10 mouse cellular contexts compared by ENCODE assay signal in the genomic region with DNA sequence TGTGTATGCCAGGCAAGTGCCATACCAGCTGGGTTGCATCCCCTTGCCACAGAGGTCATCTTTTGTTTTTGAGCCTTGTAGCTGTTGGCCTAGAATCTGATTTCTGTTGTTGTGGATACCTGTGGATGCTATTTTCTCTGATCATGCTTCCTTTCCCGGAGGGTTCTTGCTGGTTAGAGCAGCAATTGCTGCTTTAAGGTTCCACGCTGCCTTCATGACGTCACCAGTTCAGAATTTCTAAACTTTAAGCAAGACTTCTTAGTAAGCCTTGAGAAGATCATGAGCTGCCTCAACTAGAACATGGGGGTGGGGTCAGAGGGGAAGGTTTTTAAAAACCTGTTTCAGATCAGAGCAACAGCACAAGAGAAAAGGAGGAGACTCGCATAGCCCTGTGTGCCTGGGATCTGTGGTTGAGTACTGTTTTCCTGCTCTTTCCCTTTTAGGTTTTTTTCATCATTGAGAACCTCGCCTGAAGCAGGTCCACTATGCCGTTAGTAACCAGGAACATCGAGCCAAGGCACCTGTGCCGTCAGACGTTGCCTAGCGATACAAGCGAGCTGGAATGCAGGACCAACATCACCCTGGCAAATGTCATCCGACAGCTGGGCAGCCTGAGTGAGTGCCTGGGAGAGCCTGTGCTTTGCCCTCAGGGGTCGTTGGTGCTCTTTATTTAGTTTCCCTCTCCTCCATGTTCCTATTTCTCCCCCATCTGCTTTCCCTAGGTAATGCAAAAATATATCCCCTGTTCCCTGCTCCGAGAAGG. TPM values are rescaled to one million over a fixed set of nuclear protein-coding genes. Genes with fewer than 3 reads are reported as not detected.
A peak's percentile ranks its signal among the peaks of the same experiment; 100 is the strongest.
DNase-seq lines count a peak whose midpoint lies in the region; ATAC-seq and TF ChIP-seq lines count a peak whose summit lies in the region.
"Had no signal": no experiment of that assay in that cellular context is flagged by ENCODE, and none has a peak within 500 bp of the region (broad histone marks: within the 10 kb centered on the region; RNA-seq: fewer than 3 reads in every experiment).

No protein-coding gene starts in this region.

- peak overlapping the region; percentile 26; the same call in 1 of the 2 replicates for H3K4me2 ChIP-seq in neural tube, embryonic 12.5 days (replicated peaks)
- H3K4me2 ChIP-seq in hindbrain, postnatal 0 days (ENCODE audit: low read depth, low read length) = peak overlapping the region; percentile 22
- H3K4me2 ChIP-seq: embryonic facial prominence, embryonic 13.5 days had no signal

- peak; percentile 38 to 55 for DNase-seq in cerebellum, postnatal 25 days
- no peak for DNase-seq in neural tube, embryonic 10.5 days (ENCODE audit: extremely low spot score, low spot score)
- peak; percentile 68 for DNase-seq in hindbrain, postnatal 0 days (ENCODE audit: low spot score)
- DNase-seq in naive thymus-derived CD4-positive, alpha-beta T cell, adult 2 months (ENCODE audit: low read depth) = peak; percentile 66
- no peak for DNase-seq in spleen, postnatal 10 days (ENCODE audit: low spot score in 2 of 2)
- DNase-seq in spleen, adult 12 weeks (ENCODE audit: low spot score) = no peak

- H3K4me1 ChIP-seq in neural tube, embryonic 12.5 days = peaks cover 15% of the 10 kb centered on the region
- H3K4me1 ChIP-seq in hindbrain, postnatal 0 days (ENCODE audit: insufficient read depth, low read length) = 0 out of 2 replicates have a peak, but pooled peaks cover 9% of the 10 kb centered on the region

- TF ChIP-seq CTCF in hindbrain, postnatal 0 days (IDR thresholded peaks at IDR 0.05; ENCODE audit: low read depth) = no peak

- 59% methylated on average over 14 of the region's 14 CpGs for WGBS in neural tube, embryonic 12.5 days
- WGBS in hindbrain, postnatal 0 days = 36% methylated on average over 14 of the region's 14 CpGs

- peak overlapping the region; percentile 26; the same call in 1 of the 2 replicates for H3K27ac ChIP-seq in neural tube, embryonic 12.5 days
- H3K27ac ChIP-seq in hindbrain, postnatal 0 days = peak overlapping the region; percentile 46
- H3K27ac ChIP-seq: embryonic facial prominence, embryonic 13.5 days had no signal

- H3K9ac ChIP-seq in neural tube, embryonic 12.5 days = 0 out of 2 replicates have a peak overlapping the region, but pooled peaks have one; percentile 1
- H3K9ac ChIP-seq in hindbrain, postnatal 0 days (replicated peaks; ENCODE audit: low read length) = peak overlapping the region; percentile 3; the same call in 1 of the 2 replicates
- H3K9ac ChIP-seq: embryonic facial prominence, embryonic 13.5 days had no signal

- ATAC-seq in cerebellum, adult (ENCODE audit: insufficient number of reproducible peaks, low FRiP score, low TSS enrichment) = no peak; the same call in 1 of the 2 replicates
- no peak for ATAC-seq in neural tube, embryonic 12.5 days (ENCODE audit: low FRiP score, low read depth)
- ATAC-seq in hindbrain, postnatal 0 days = peak; percentile 67

- peaks cover 3% of the 10 kb centered on the region for H3K36me3 ChIP-seq in neural tube, embryonic 12.5 days
- H3K36me3 ChIP-seq in hindbrain, postnatal 0 days (ENCODE audit: insufficient read depth, low read length) = no peaks in the 10 kb centered on the region

- no peak overlapping the region for H3K4me3 ChIP-seq in neural tube, embryonic 12.5 days
- no peak overlapping the region for H3K4me3 ChIP-seq in hindbrain, postnatal 0 days (ENCODE audit: low read length)
- H3K4me3 ChIP-seq: embryonic facial prominence, embryonic 13.5 days had no signal

- H3K9me3 ChIP-seq in neural tube, embryonic 12.5 days = no peaks in the 10 kb centered on the region
- no peaks in the 10 kb centered on the region for H3K9me3 ChIP-seq in hindbrain, postnatal 0 days (ENCODE audit: low read length)
- H3K9me3 ChIP-seq: embryonic facial prominence, embryonic 13.5 days had no signal

- no peaks in the 10 kb centered on the region for H3K27me3 ChIP-seq in neural tube, embryonic 12.5 days (replicated peaks)
- no peaks in the 10 kb centered on the region for H3K27me3 ChIP-seq in hindbrain, postnatal 0 days (ENCODE audit: insufficient read depth, low read length)
- H3K27me3 ChIP-seq: CH12.LX; embryonic facial prominence, embryonic 13.5 days had no signal

RNA-seq across cellular contexts. Expression of gene Cd164l2, which starts 35.8 kb away (rescaled TPM):
- polyA plus RNA-seq in neural tube, embryonic 12.5 days (2016; fragmentation: Nextera tagmentation; extraction: Ambion mirVana) = 0.42 and 0.79 TPM in 2 replicates
- 6.2 and 6.9 TPM in 2 replicates for total RNA-seq in hindbrain, postnatal 0 days (2014; rRNA removed)
- polyA plus RNA-seq in hindbrain, postnatal 0 days (2015; fragmentation: Nextera tagmentation; extraction: Ambion mirVana) = 9.6 and 11.9 TPM in 2 replicates
- total RNA-seq: CH12.LX had no signal

RNA-seq across cellular contexts. Expression of gene Gpr3, which starts 36.2 kb away (rescaled TPM):
- 0.38 and 0.74 TPM in 2 replicates for polyA plus RNA-seq in neural tube, embryonic 12.5 days (2016; fragmentation: Nextera tagmentation; extraction: Ambion mirVana)
- 7.0 and 7.3 TPM in 2 replicates for total RNA-seq in hindbrain, postnatal 0 days (2014; rRNA removed)
- 4.5 and 5.5 TPM in 2 replicates for polyA plus RNA-seq in hindbrain, postnatal 0 days (2015; fragmentation: Nextera tagmentation; extraction: Ambion mirVana)

RNA-seq across cellular contexts. Expression of gene Wasf2, which starts 45.9 kb away (rescaled TPM):
- 30.5 and 48.9 TPM in 2 replicates for polyA plus RNA-seq in neural tube, embryonic 12.5 days (2016; fragmentation: Nextera tagmentation; extraction: Ambion mirVana)
- total RNA-seq in hindbrain, postnatal 0 days (2014; rRNA removed) = 14.1 and 14.7 TPM in 2 replicates
- 27.5 and 32.3 TPM in 2 replicates for polyA plus RNA-seq in hindbrain, postnatal 0 days (2015; fragmentation: Nextera tagmentation; extraction: Ambion mirVana)

Comparison
In these comparisons a context has a peak if more than half of its experiments do, and no peak if none do; other contexts are left out.
1. DNase-seq: peak in cerebellum, postnatal 25 days (2 of 2), hindbrain, postnatal 0 days (single experiment) and naive thymus-derived CD4-positive, alpha-beta T cell, adult 2 months (single experiment); none in neural tube, embryonic 10.5 days (single experiment), spleen, postnatal 10 days (0 of 2) and spleen, adult 12 weeks (single experiment).